Mouse (Mus musculus) layer of hippocampus, adult 9-10 months (tissue): ENCODE measurements around the gene 1110059G10Rik.

Experiments used
- DNase-seq: peaks from one replicate; pipeline ENCODE4 v3.0.0; 2022; ENCODE audit warnings: low spot score

1110059G10Rik gene

GRCm38 (mm10) chr9:122950643-122951475 lies at the start of gene 1110059G10Rik, which contains the start of gene Kif15:
TSS of gene 1110059G10Rik (minus strand) at chr9:122951000.
TSS of gene Kif15 (plus strand) at chr9:122951046.
- peak; percentile 87 for DNase-seq

- DNase-seq = no peak
Observed at GRCm38 (mm10) chr9:122999193-122999586, 48.4 kb upstream of the 1110059G10Rik start.

GRCm38 (mm10) chr9:122998406-122999192 lies 47.8 kb upstream of the 1110059G10Rik start:
- DNase-seq = no peak

- DNase-seq = no peak
Observed at GRCm38 (mm10) chr9:122928915-122929314, 21.9 kb downstream of the 1110059G10Rik start.

GRCm38 (mm10) chr9:122922936-122923381 lies 27.8 kb downstream of the 1110059G10Rik start, which contains the start of gene Zfp105:
TSS of gene Zfp105 (plus strand) at chr9:122923072.
- peak; percentile 29 for DNase-seq

GRCm38 (mm10) chr9:122922436-122922835 lies 28.4 kb downstream of the 1110059G10Rik start:
- no peak for DNase-seq

- no peak for DNase-seq
Observed at GRCm38 (mm10) chr9:122902717-122903535, 47.9 kb downstream of the 1110059G10Rik start.

- no peak for DNase-seq
Observed at GRCm38 (mm10) chr9:122901047-122901446, 49.8 kb downstream of the 1110059G10Rik start.
